Mouse (Mus musculus) E14TG2a.4 (cell line): Measurements from ENCODE around the gene Ykt6.
"Not testable (repeated sequence)": the region's sequence is repeated elsewhere in the genome, so short reads cannot be mapped to it uniquely, and the experiment has no call there.

ENCODE experiments used
- CTCF ChIP-seq: conservative IDR thresholded peaks from 2 replicates; pipeline ENCODE4 v1.5.1; 2014; ENCODE audit warnings: low read length
- NANOG ChIP-seq: IDR thresholded peaks from 2 replicates; pipeline ENCODE4 v1.6.1; 2014; ENCODE audit warnings: borderline replicate concordance, low read length, mixed read lengths
- POU5F1 ChIP-seq: IDR thresholded peaks from 2 replicates; pipeline ENCODE4 v1.6.1; 2014; ENCODE audit warnings: low read length, borderline replicate concordance

GRCm38 (mm10) chr11:6006351-6007009 is 51.0 kb downstream of the Ykt6 start:
- TF ChIP-seq CTCF, NANOG, POU5F1: not testable (repeated sequence)
